Mouse (Mus musculus): ENCODE measurements at regions not wholly inside any gene's neighbourhood (a gene's known extent, or its start where the extent isn't known, plus 50 kb on each side); places are given as distances from the start of the nearest gene placed in this dataset.
"Not testable (repeated sequence)": the region's sequence is repeated elsewhere in the genome, so short reads cannot be mapped to it uniquely, and the experiment has no call there.

DNA sequence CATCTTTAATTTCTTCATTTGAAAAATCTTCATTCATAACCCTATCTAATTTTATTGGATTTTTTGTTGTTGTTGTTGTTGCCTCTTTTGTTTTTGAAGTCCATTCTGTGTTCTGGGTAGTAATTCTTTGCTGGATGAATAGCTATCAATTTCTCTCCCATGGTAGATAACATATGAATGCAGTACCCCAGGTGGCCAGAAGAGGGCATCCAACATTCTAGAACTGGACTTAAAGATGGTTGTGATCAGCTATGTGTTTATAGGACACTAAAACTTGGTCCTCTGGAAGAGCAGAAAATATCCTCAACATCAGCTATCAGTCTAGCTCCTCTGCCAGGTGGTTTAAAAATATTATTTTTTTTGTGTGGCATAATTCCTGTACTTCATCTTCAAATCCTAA lies 73.0 kb downstream of the Prl2c3 start:
- DNase-seq, result not testable (repeated sequence)

DNA sequence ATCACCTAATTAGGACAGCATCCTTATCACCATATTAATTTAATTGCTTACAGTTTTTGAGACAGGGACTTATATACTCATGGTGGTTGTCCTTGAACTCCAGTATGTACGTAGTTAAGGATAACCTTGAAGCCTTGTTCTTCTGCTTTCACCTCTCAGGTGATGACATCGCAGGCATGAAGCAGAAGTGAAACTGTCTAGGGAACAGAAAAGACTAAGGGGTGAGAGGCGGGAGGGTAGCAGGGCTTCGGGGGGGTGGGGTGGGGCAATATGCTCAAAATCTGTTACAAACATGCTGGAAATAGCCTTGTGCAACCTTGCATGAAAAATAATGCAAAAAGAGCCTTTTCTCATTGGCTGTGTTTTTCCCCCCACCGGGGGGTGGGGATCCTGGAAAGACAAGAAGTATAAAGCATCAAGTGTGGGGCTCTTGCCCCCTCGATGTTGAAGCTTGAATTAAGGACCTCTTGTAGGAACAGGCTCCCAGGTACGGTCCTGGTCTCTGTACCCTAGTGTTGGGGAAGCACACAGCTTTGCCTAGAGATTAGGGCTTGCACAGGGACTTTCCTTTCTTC lies 81.8 kb downstream of the Prl2c3 start:
- DNase-seq, result not testable (repeated sequence)

DNA sequence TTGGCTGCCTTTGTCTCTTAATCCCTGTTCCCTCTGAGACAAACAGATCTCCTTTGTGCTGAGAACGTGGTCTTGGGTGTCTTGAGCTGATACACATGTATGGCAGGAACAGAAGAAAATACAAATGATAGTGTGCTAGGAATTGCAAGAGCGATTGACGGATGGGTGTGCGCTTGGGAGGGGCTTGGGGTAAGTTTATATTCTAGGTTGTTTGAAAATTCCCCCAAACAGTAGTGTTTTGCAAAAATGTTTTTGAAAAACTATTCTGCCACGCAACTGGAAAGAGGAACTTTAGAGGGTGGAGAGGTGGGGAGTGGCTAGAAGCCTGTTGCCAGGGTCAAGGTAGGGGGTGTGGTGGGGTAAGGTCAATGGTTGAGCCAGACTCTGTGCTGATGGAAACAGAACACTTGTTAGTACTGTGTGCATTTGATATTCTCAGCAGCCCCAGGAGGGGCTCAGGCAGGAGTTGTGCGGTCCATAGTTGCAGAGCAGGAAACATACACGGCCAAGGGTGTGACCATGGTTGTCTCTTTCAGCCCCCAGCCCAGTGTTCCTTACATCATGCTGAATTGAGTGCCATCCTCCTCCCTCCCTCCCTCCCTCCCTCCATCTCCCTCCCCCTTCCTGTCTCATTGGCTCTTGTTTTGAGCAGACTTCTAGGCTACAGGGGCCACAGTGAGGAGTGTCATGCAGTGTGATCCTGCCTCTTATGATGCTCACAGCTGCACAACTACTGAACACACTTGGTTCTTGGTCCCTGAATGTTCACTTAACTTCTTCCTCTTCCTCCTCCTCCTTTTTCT lies 88.2 kb downstream of the Prl2c3 start:
- DNase-seq, result no peak

DNA sequence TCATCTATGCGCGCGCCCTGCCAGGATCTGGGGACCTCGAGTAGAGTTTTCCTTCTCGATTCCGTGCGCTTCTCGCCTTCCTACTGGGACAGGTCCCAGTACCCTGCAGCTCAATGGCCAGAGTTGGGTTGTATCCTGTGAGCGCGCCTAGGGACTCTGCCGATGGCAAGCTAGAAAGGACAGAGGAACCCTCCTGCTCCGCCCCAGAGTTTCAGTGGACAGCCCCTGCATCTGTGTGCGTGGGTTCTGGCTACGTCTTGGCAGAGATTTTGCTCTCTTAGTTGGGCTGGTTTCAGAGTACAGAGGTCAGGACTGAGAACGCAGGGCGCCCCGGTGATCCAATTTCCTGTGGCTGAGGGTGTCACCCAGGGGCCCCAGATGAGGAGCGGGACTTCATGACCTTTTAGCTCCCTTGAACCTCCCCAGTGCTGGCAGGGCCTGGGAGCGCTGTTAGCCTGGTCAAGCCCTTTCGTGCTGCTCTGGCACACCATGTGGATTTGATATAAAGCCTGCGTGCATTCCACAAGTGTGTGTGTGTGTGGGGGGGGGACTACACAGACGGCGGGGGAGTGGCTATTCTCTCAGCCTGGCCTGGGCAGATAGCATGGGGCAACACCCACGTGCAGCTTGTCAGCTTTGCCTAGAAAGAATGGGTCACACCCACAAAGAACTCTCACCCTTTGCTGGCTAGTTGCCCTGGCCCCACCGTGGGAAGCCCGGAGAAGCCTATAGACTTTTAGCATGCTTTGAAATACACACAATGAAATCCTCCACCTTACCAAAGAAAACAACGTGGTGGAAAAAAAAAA lies 96.9 kb downstream of the Prl2c3 start:
- DNase-seq, result not testable (repeated sequence)

DNA sequence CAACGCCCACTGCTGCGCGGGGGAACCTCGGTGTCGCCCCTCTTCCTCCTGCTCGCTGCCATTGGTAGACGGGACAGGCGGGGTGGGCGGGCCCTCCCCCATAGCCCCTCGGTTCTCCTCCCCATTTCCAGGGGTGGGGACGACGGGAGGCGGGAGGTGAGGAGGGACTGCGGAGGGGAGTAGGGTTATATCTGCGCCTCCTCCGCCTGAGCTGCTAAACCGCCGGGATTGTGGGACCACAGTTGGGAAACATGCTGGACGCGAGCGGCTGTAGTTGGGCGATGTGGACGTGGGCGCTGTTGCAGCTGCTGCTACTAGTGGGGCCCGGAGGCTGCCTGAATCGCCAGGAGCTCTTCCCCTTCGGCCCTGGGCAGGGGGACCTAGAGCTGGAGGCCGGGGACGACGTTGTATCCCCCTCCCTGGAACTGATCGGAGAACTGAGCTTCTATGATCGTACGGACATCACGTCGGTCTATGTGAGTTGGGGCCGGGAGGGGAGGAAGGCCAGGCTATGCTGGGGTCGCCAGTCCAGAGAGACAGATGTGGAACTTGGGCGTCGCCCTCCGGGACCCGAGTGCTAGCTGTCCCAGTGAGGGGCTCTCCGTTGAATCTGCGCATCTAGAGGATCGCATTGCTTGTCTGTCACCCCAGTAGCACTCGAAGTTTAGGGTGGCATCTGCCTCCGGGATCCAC lies 97.6 kb downstream of the Prl2c3 start:
- DNase-seq, result not testable (repeated sequence)

DNA sequence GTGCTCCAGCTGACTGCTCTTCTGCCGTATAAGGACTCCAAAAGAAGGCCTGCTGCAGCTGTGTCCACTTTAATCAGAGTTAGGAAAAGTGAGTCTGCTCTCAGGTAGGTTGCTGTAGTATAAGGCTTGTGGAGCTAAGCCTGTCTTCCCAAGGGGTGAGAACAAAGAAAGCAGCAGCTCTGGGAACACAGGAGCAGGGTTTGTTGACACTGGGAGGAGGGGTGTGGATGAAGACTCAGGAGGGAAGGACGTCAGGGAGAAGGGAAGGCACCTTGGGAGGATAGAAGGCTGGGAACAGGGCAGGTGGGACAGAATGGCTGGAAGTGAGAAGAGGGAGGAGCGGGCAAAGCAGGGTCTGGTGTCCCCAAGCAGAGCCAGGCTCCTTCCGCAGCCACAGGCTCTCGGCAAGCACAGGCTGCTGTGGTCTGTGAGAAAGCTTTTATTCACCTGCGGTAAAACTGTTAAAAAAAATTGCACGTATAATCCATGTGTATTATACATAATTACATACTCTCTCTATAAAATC lies 106.2 kb downstream of the Prl2c3 start:
- DNase-seq, result not testable (repeated sequence)

DNA sequence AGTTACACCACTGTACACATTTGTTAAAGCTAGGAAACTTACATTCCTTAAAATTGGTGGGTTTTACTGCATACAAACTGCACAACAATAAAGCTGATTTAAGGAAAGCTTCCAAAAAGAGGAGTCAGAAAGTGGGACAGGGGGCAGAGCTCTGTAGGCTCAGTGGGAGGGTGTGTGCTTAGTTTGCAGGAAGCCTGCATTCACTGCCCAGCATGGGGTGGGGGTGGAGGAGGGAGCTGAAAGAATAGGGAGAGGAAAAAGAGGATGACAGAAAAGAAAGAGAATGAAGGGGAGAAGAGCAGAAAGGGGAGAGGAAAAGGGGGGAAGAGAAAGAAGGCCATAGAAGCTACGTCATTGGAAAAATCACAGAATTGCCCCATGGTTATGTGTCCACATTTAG lies 111.1 kb downstream of the Prl2c3 start:
- DNase-seq, result not testable (repeated sequence)

DNA sequence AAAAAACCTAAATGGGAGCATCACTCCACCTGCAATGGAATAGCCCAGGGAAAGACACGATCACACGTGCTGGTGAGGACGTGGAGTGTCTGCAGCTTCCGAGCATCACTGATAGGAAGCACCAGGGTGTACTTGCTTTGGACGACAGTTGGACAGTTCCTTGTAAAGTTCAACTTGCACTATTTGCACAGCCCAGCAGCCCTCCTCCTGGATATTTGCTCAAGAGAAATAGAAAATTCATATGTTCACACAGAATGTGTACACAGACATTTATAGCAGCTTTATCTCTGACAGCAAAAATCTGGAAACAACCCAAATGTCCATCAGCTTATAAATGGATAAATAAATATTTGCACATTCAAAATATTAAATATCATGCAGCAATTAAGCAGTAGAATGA lies 111.7 kb downstream of the Prl2c3 start:
- DNase-seq, result not testable (repeated sequence)

DNA sequence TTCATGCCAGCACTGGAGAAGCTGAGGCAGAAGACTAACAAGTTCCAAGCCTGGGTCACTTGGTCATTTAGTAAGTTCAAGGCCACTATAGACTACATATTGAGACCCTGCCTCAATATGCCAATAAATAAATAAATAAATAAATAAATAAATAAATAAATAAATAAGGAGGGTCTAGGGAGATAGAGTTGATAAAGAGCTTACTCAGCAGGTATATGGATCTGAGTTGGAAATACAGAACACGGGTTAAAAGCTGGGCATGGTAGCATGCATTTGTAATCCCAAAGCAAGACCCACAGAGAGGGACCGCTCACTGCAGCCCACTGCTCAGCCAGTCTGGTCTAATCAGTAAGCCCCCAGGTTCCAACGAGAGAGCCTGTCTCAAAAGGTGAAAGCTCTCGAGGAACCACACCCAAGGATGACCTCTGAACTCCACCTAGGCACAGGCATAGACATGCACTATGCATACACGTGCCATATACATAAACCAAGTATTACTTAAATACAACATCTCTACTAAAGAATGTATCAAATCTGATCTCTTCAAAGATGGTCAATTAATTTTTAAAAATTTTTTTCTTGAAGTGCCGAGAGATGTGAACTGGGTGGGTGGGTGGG lies 115.4 kb downstream of the Ero1lb start:
- DNase-seq, result not testable (repeated sequence)

DNA sequence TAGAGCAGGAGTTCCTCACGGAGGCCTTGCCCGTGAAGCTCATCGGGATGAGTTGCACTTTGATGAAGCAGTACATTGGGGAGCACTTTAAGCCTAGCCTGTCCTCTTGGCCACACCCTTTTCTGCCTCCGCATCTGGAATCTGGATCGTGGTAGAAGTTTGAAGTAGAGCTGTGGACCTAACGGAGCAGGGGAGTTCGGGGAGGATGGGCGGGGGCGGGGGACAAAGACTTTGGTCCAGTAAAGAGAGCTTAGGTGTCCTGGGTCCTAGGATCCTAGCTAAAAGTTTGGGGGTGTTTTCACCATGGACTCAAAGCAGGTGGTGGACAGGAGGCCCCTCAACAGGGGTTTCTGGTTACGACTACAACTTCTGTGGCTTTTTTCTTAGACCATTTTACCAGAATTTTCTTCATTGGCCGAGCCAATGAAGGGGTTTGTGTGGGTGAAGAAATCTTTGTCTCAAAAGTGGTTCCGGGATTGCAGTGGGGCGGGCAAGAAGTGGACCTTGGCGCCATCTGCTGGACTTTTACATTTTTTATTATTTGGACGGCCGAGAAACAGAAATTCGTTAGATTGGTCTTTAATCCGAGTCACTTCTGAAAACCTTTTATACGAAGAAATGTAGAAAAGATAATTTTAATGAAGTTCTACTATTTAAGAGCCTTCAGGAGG lies 114.7 kb downstream of the Ero1lb start:
- peak; percentile 46 for DNase-seq

DNA sequence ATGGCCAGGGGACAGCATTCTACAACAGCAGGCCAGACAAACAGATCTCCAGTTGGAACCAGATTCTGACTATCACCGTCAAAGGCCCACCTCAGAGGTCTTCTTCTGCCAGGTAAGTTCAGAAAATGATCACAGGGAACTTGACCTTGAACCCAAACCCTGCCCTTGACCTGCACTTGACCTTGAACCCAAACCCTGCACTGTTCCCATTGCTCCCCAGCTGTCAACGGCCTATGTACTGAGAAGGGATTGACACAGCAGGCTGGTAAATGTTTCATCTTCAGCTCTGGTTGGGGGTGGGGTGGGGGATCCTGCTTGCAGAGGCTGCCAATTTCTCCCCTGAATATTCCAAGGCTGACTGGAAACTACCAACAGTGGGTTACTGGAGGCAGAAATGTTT lies 111.7 kb downstream of the Ero1lb start:
- no peak for DNase-seq

DNA sequence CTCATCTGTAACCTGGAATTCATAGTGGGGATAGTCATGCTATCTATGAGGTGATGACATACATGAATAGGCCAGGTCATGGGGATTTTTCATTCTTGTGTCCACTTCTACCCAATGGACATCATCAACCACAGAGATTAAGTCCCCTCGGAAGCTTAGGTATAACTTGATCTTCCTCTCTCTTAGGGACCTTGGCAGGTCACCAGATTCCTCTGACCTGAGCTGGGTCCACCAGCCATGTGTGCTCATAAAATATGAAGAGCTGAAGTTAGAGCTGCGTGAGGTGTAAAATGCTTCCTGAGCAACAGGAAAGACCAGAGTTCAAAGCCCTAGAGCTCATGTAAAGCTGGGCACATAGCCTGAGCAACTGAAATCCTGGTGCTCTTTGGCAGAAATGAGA lies 105.3 kb downstream of the Ero1lb start:
- not testable (repeated sequence) for DNase-seq

DNA sequence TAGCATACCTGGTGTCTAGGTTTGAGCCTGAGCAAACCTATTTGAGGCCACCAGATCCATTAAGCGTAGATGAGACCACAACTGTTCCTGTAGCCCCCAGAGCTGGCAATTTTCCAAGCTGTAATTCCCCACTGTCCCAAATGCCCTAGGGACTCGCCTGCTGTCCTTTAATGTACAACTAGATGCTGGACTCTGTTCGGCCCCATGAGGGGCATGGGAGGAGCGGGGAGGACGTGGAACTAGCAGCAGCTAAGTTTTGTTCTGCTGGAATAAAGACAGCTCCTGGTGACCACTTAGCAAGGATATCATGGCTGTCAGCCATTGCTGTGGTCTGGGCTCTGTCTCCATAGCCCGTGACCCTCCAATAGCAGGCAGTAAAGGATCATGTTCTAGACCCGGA lies 103.1 kb downstream of the Ero1lb start:
- not testable (repeated sequence) for DNase-seq

DNA sequence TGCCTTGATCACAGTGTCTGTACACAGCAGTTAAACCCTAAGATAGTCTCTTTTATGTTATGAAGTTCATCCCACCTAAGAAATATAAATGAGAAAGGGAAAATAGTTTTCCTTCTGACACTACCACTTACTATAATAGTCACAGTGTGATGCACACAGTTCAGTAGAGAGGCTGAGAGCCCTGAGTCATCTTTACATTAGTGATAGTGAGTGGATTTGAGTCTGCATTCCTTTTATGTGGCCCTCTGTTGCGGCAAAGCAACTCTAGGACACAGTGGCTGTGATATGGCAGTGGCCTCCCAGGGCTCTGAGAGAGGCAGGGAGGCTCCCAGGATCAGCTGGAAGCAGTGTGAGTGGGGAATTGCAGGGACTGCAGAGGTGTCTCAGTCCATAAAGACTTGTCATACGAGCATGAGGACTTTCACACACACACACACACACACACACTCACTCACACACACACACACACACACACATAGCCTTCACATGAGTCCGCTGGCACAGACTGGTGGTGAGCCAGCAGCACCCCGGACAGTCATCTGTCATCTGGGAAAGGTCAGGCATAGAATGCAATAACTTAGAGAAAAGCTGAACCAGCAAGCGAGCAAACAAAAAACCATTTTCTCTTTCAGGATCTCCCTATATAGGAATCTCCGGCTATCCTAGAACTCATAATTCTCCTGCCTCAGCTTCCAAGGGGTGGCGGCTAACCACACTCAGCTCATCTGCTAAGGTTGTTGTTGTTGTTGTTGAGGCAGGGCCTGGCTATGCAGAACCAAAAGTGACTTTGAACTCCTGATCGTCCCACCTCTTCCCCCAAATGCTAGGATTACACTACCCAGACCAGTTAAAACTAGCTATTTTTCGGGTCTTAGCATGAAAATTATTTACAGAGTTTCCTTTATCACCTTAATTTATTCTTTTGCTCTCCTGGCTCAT lies 102.3 kb downstream of the Ero1lb start:
- DNase-seq, result not testable (repeated sequence)

DNA sequence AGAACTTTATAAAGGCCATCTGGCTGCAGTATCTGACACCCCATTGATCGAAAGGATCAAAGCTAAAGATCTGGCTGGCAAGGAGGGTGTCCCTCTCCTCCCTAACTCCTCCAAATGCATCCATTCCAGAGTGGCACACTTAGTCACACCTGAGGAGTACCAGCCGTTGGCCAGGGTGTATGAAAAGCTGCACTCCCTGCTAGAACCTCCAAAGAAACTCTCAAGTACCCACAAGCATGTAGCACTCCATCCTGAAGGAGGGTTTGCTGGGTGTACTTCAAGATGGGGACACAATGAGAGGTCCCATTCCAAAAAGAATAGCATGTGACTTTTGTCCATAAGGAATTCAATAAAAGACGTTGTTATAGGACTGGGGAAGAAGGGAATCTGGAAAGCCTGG lies 100.4 kb downstream of the Ero1lb start:
- DNase-seq, result not testable (repeated sequence)
